Mouse (Mus musculus): ENCODE results near the gene 4930407I10Rik.

4930407I10Rik gene

GRCm38 (mm10) chr15:82052544-82052943 lies 6.4 kb upstream of the 4930407I10Rik start:
- in situ Hi-C loops (cut with MboI) = no loop called here

GRCm38 (mm10) chr15:82063909-82064308 lies 5.0 kb downstream of the 4930407I10Rik start:
- in situ Hi-C loops (cut with MboI) = no loop called here

- in situ Hi-C loops (cut with MboI) = no loop called here
Observed at GRCm38 (mm10) chr15:82065511-82065910, 6.6 kb downstream of the 4930407I10Rik start.

- in situ Hi-C loops (cut with MboI) = no loop called here
Observed at GRCm38 (mm10) chr15:82069898-82070297, 10.9 kb downstream of the 4930407I10Rik start, which contains the start of gene Mei1. Gene Mei1, plus strand, starts transcription at chr15:82069996.

GRCm38 (mm10) chr15:82071816-82072469 lies 13.0 kb downstream of the 4930407I10Rik start:
- in situ Hi-C loops (cut with MboI) = no loop called here

GRCm38 (mm10) chr15:82073490-82073889 lies 14.5 kb downstream of the 4930407I10Rik start:
- in situ Hi-C loops (cut with MboI) = no loop called here

- in situ Hi-C loops (cut with MboI) = no loop called here
Observed at GRCm38 (mm10) chr15:82079883-82080282, 20.9 kb downstream of the 4930407I10Rik start.

- in situ Hi-C loops (cut with MboI) = no loop called here
Observed at GRCm38 (mm10) chr15:82081161-82081560, 22.2 kb downstream of the 4930407I10Rik start.

- in situ Hi-C loops (cut with MboI) = no loop called here
Observed at GRCm38 (mm10) chr15:82085606-82086005, 26.7 kb downstream of the 4930407I10Rik start.

GRCm38 (mm10) chr15:82086131-82086530 lies 27.2 kb downstream of the 4930407I10Rik start:
- in situ Hi-C loops (cut with MboI) = no loop called here

GRCm38 (mm10) chr15:82087266-82087665 lies 28.3 kb downstream of the 4930407I10Rik start:
- in situ Hi-C loops (cut with MboI) = no loop called here

- in situ Hi-C loops (cut with MboI) = no loop called here
Observed at GRCm38 (mm10) chr15:82091061-82091460, 32.1 kb downstream of the 4930407I10Rik start.

- in situ Hi-C loops (cut with MboI) = no loop called here
Observed at GRCm38 (mm10) chr15:82106953-82107555, 48.1 kb downstream of the 4930407I10Rik start.
